Mouse (Mus musculus) hindbrain, embryonic 11.5 days (tissue): ENCODE data around the gene Agbl4. TPM values are rescaled to one million over a fixed set of nuclear protein-coding genes. Genes with fewer than 3 reads are reported as not detected.

ENCODE experiments used
- ATAC-seq: fragments of 200-750 bp; cut with Nextera tagmentation; 2 replicates; pipeline ENCODE4 v1.8.0; 2017; ENCODE audit warnings: mild to moderate bottlenecking, moderate TSS enrichment, moderate library complexity; ENCODE audit not compliant: low FRiP score
- DNase-seq: peaks from one replicate; pipeline ENCODE4 v3.0.0-alpha.2; 2015; ENCODE audit warnings: low spot score
- H3K27ac ChIP-seq: fragments of 300-500 bp; sonication (generic); 2 replicates; pipeline ENCODE4 v1.5.1; 2014; ENCODE audit warnings: mild to moderate bottlenecking, low read depth, low read length
- H3K27me3 ChIP-seq: fragments of 300-500 bp; sonication (generic); 2 replicates; pipeline ENCODE4 v1.6.1; 2014; ENCODE audit warnings: mild to moderate bottlenecking, low read length, moderate library complexity, mixed read lengths; ENCODE audit not compliant: control insufficient read depth, insufficient read depth
- H3K36me3 ChIP-seq: fragments of 300-500 bp; sonication (generic); 2 replicates; pipeline ENCODE4 v1.6.1; 2014; ENCODE audit warnings: mild to moderate bottlenecking, low read length, moderate library complexity, mixed read lengths; ENCODE audit not compliant: control insufficient read depth, insufficient read depth
- H3K4me1 ChIP-seq: fragments of 300-500 bp; sonication (generic); replicated peaks from 2 replicates; pipeline ENCODE4 v1.6.1; 2014; ENCODE audit warnings: low read length, mixed read lengths; ENCODE audit not compliant: control insufficient read depth, insufficient read depth
- H3K4me2 ChIP-seq: fragments of 300-500 bp; sonication (generic); replicated peaks from 2 replicates; pipeline ENCODE4 v1.6.1; 2014; ENCODE audit warnings: mild to moderate bottlenecking, low read depth, low read length
- H3K4me3 ChIP-seq: fragments of 300-500 bp; sonication (generic); 2 replicates; pipeline ENCODE4 v1.5.1; 2014; ENCODE audit warnings: low read depth, low read length
- H3K9ac ChIP-seq: fragments of 300-500 bp; sonication (generic); 2 replicates; pipeline ENCODE4 v1.6.1; 2014; ENCODE audit warnings: low read depth, low read length
- H3K9me3 ChIP-seq: fragments of 300-500 bp; sonication (generic); 2 replicates; pipeline ENCODE4 v1.6.1; 2016; ENCODE audit warnings: low read length; ENCODE audit not compliant: control insufficient read depth
- WGBS: fragments of 180-500 bp; shearing (Covaris S2); extraction: QIAGEN DNeasy Blood & Tissue Kit; methylation state at CpG from one replicate; pipeline ENCODE4 v1.1.7; 2014; 5-methylcytosine and 5-hydroxymethylcytosine counted together
- polyA plus RNA-seq: library from polyadenylated mRNA; unstranded; fragments of >200 nt; fragmentation: Nextera tagmentation; extraction: Ambion mirVana; gene quantifications from 2 replicates; pipeline ENCODE4 v1.2.1, GENCODE M21; 2014

The Agbl4 gene
- polyA plus RNA-seq, 1 experiment from 2014 or later: 1.1 TPM

DNA sequence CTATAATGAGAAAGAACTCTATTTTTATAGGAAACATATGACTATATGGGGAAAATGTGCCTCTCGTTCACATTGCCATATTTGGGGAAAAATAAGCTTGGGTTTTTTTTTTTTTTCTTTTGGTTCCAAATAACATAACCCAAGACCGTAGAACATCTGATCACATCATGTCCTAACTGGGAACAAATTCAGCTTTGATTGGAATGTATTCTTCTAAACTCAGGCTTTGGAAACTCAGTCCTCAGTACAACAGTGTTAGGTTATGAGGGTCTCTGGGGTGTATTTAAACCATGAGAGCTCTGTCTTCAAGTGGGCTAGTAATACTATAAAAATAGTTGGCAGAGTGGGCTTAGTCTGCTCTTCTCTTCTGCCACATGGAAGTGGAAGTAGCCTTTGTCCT is 1205.7 kb downstream of the Agbl4 start:
- H3K4me2 ChIP-seq: no peak overlapping the region
- no peaks in the 10 kb centered on the region for H3K36me3 ChIP-seq
- no peak overlapping the region for H3K27ac ChIP-seq
- DNase-seq (no peak), ATAC-seq (no peak)
- WGBS: 92% methylated on average over 2 of the region's 2 CpGs
- no peak overlapping the region for H3K4me3 ChIP-seq
- no peaks in the 10 kb centered on the region for H3K27me3 ChIP-seq
- H3K4me1 ChIP-seq: no peaks in the 10 kb centered on the region
- no peaks in the 10 kb centered on the region for H3K9me3 ChIP-seq
- no peak overlapping the region for H3K9ac ChIP-seq

DNA sequence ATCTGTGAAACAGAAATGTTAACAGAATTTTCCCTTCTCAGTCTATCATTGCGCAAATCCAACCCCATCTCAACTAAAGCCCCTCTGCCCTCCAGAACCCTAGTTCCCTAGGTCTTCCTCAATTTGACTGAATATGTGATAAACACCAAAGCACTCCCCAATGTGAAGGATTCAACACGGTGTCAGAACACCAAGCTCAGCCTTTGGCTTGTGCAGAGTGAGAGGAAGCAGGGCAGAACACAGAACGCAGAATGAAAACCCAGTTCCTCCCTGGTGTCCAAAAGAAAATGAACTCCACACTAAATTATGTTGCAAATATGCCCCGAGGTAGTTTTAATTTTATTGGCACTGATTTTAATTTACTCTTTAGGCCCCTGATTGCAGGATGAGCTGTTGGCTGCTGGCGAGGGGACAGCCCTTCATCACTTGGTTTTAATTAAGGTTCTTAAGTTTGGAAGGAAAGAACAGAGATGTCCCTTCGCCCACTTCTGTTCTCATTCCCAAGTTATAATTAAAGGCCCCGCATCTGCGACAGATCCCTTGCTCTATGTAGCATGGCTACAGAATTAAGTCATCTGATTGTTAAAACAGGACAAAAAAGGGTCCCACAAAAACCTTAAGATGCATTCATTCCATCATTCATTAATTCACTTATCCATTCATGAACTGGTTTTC is 1210.5 kb downstream of the Agbl4 start:
- DNase-seq (no peak), ATAC-seq (no peak)
- no peaks in the 10 kb centered on the region for H3K4me1 ChIP-seq
- H3K9ac ChIP-seq: no peak overlapping the region
- no peaks in the 10 kb centered on the region for H3K36me3 ChIP-seq
- WGBS: 83% methylated on average over 8 of the region's 8 CpGs
- no peak overlapping the region for H3K27ac ChIP-seq
- no peak overlapping the region for H3K4me2 ChIP-seq
- H3K9me3 ChIP-seq: no peaks in the 10 kb centered on the region
- H3K4me3 ChIP-seq: no peak overlapping the region
- no peaks in the 10 kb centered on the region for H3K27me3 ChIP-seq

DNA sequence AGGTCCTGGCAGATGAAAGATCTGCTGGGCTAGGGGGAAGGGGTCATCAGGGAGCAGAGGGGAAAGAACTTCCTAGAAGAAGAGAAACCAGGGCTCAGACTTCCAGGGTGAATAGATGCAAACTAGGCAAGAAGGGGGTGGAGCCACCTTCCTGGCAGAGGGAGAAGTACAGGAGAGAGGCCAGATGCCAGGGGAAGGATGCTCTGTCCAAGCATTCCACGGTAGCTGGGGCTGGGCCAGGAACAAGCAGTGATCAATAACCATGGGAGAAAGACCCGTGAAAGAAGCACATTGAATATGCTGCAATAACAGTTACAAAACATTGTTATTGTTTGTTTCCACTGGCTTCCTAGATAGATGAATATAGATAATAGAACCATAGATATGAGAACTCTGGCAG is 1224.4 kb downstream of the Agbl4 start:
- no peak overlapping the region for H3K4me2 ChIP-seq
- no peak for DNase-seq
- H3K9ac ChIP-seq: no peak overlapping the region
- WGBS: 66% methylated on average over 2 of the region's 2 CpGs
- no peaks in the 10 kb centered on the region for H3K9me3 ChIP-seq
- no peaks in the 10 kb centered on the region for H3K4me1 ChIP-seq
- H3K36me3 ChIP-seq: no peaks in the 10 kb centered on the region
- no peaks in the 10 kb centered on the region for H3K27me3 ChIP-seq
- ATAC-seq: no peak
- no peak overlapping the region for H3K27ac ChIP-seq
- no peak overlapping the region for H3K4me3 ChIP-seq

GRCm38 (mm10) chr4:111624914-111625313 is 1227.5 kb downstream of the Agbl4 start:
- Histone ChIP-seq H3K4me3 (no peak overlapping the region), H3K27me3 (no peaks in the 10 kb centered on the region), H3K9me3 (no peaks in the 10 kb centered on the region), H3K27ac (no peak overlapping the region), H3K36me3 (no peaks in the 10 kb centered on the region), H3K9ac (no peak overlapping the region), H3K4me2 (no peak overlapping the region), H3K4me1 (no peaks in the 10 kb centered on the region)
- no peak for DNase-seq
- WGBS: 71% methylated on average over 5 of the region's 5 CpGs
- ATAC-seq: peak; percentile 42; the same call in 1 of the 2 replicates

DNA sequence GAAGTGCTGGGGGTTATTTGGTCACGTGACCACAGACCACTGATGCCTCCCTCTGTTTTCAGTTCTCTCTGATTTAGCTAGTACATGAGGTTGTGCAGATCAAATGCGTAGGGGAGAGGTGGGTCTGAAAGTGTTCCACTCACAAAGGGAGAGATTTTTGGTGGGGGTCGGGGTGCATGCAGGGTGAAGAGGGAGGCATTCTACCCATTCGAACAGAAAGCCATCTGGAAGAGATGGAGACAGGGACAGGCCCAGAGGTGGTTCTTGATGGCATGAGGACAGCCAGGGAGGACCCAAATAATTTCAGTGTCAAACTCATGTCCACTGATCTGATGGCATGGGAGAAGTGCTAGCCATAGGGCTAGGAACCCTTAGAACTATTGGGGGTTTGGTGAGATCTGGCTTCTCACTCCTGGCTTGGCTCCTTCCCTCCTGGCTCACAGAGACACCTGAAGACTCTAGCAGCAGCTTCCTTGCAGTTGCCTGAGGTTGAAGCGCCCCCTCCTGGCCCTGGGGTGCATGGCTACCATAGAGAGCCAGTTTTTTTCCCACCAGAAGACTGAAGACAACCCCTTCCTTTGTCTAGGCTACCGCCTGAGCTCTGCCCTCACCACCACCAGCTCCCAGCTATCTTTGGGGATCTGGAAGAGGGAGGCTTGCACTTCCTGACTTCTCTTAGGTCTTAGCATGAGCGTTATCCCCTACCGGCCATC is 1228.8 kb downstream of the Agbl4 start:
- DNase-seq (peak; percentile 85), ATAC-seq (peak; percentile 72)
- H3K4me1 ChIP-seq: no peaks in the 10 kb centered on the region
- WGBS: 39% methylated on average over 8 of the region's 8 CpGs
- H3K27me3 ChIP-seq: no peaks in the 10 kb centered on the region
- H3K9ac ChIP-seq: 0 out of 2 replicates have a peak overlapping the region, but pooled peaks have one; percentile 11
- no peaks in the 10 kb centered on the region for H3K9me3 ChIP-seq
- no peak overlapping the region for H3K27ac ChIP-seq
- H3K4me2 ChIP-seq: no peak overlapping the region
- no peak overlapping the region for H3K4me3 ChIP-seq
- no peaks in the 10 kb centered on the region for H3K36me3 ChIP-seq

DNA sequence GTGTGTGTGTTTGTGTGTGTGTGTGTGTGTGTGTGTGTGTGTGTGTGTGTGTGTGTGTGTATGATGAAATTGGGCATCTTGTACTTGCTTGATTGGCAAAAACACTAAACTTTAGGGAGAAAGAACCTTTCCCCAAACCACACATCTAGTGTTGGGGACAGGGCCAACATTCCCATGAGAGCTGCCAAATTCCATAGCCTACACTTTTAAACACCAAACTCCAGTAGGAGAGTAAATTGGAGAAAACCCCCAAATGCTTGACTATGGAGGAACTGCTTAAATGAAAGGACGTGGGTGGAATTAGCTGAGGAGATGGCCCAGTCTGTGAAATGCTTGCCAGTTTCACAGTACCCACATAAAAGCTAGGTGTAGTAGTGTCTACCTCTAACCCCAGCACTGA is 1235.2 kb downstream of the Agbl4 start:
- Histone ChIP-seq H3K4me2 (no peak overlapping the region), H3K27ac (no peak overlapping the region), H3K36me3 (no peaks in the 10 kb centered on the region), H3K4me3 (no peak overlapping the region), H3K4me1 (no peaks in the 10 kb centered on the region), H3K9me3 (no peaks in the 10 kb centered on the region), H3K9ac (no peak overlapping the region), H3K27me3 (no peaks in the 10 kb centered on the region)
- WGBS: 80% methylated on average over 1 of the region's 1 CpGs
- ATAC-seq (no peak), DNase-seq (no peak)

GRCm38 (mm10) chr4:111635538-111636124 is 1238.2 kb downstream of the Agbl4 start:
- no peak for ATAC-seq
- no peaks in the 10 kb centered on the region for H3K27me3 ChIP-seq

DNA sequence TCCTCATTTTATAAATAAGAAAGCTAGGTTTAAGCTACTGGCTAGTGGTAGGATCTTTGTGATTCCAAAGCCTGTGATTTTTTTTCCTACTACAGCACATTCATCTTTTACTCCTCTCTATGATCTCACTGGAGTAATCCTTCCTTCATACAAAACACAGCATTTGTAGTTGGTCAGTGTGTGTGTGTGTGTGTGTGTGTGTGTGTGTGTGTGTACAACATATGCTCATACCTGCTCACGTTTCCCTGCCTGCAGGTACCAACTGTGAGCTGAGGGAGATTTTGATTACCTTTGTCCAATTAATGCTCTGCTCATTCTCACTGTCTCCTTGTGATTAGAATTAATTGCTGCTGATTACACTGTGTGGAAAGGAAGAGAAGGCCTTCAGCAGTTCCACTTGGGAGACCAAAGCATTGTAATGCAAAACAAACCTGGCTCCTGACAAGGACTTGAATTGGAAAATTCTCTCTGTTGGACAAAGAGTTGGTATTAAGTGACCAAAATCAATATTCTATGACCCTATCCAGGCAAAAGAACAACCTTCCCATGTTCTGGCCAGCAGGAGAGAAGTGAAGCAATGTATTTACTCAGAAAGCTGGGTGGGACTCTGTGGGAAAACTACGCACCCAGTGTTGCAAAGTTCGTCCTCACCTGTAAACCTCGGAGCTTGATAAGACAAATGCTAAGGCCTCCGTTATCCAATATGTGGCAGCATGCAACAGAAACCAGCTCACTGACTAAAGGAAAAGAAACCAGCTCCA is 1241.7 kb downstream of the Agbl4 start:
- Histone ChIP-seq H3K27ac (no peak overlapping the region), H3K27me3 (no peaks in the 10 kb centered on the region), H3K9ac (no peak overlapping the region), H3K4me1 (no peaks in the 10 kb centered on the region), H3K4me2 (no peak overlapping the region), H3K9me3 (no peaks in the 10 kb centered on the region), H3K4me3 (no peak overlapping the region), H3K36me3 (no peaks in the 10 kb centered on the region)
- ATAC-seq: no peak
- WGBS: 88% methylated on average over 5 of the region's 5 CpGs
- DNase-seq: no peak

More at GRCm38 (mm10) chr4:111635538-111636124, 1238.2 kb downstream of the Agbl4 start:
- no peaks in the 10 kb centered on the region for H3K4me1 ChIP-seq
- no peaks in the 10 kb centered on the region for H3K9me3 ChIP-seq
- H3K27ac ChIP-seq: no peak overlapping the region
- DNase-seq: no peak
- 90% methylated on average over 3 of the region's 3 CpGs for WGBS
- H3K9ac ChIP-seq: no peak overlapping the region
- H3K4me2 ChIP-seq: no peak overlapping the region
- H3K4me3 ChIP-seq: no peak overlapping the region
- H3K36me3 ChIP-seq: no peaks in the 10 kb centered on the region
